Mouse (Mus musculus) myocyte (in vitro differentiated cells): ENCODE measurements around the gene Gga1.

Experiments used
- E2F4 ChIP-seq: IDR thresholded peaks from one replicate; pipeline ENCODE4 v1.6.1; 2011; ENCODE audit warnings: mild to moderate bottlenecking, control low read depth, moderate library complexity; ENCODE audit not compliant: insufficient read depth
- MAX ChIP-seq: IDR thresholded peaks from one replicate; pipeline ENCODE4 v1.6.1; 2011; ENCODE audit warnings: low read depth, mild to moderate bottlenecking, control low read depth
- MYOD1 ChIP-seq, 3 experiments: IDR thresholded peaks; one replicate each; pipeline ENCODE4 v1.6.1; 2011; ENCODE audit warnings: control low read depth in 2 of 3, low read depth in 2 of 3, mild to moderate bottlenecking in 2 of 3, moderate library complexity in 1 of 3; ENCODE audit not compliant: insufficient read length in 2 of 3, control insufficient read depth in 1 of 3
- MYOG ChIP-seq, 3 experiments: IDR thresholded peaks; one replicate each; pipeline ENCODE4 v1.6.1; 2011; ENCODE audit warnings: control low read depth in 2 of 3, low read depth in 2 of 3, mild to moderate bottlenecking in 2 of 3; ENCODE audit not compliant: insufficient read length in 2 of 3, control insufficient read depth in 1 of 3, insufficient read depth in 1 of 3
- POLR2A ChIP-seq: IDR thresholded peaks from one replicate; pipeline ENCODE4 v1.6.1; 2011; ENCODE audit warnings: low read depth, mild to moderate bottlenecking, control low read depth, moderate library complexity; ENCODE audit not compliant: insufficient read length
- REST ChIP-seq: IDR thresholded peaks from one replicate; pipeline ENCODE4 v1.6.1; 2011; ENCODE audit warnings: mild to moderate bottlenecking, control low read depth, moderate library complexity; ENCODE audit not compliant: insufficient read depth, insufficient read length
- TCF12 ChIP-seq: IDR thresholded peaks from one replicate; pipeline ENCODE4 v1.6.1; 2011; ENCODE audit warnings: mild to moderate bottlenecking, control low read depth; ENCODE audit not compliant: poor library complexity, insufficient read depth, severe bottlenecking
- TCF3 ChIP-seq: IDR thresholded peaks from one replicate; pipeline ENCODE4 v1.6.1; 2011; ENCODE audit warnings: low read depth, control low read depth; ENCODE audit not compliant: insufficient read length
- USF1 ChIP-seq: IDR thresholded peaks from one replicate; pipeline ENCODE4 v1.6.1; 2011; ENCODE audit warnings: low read depth, mild to moderate bottlenecking, control low read depth, moderate library complexity

DNA sequence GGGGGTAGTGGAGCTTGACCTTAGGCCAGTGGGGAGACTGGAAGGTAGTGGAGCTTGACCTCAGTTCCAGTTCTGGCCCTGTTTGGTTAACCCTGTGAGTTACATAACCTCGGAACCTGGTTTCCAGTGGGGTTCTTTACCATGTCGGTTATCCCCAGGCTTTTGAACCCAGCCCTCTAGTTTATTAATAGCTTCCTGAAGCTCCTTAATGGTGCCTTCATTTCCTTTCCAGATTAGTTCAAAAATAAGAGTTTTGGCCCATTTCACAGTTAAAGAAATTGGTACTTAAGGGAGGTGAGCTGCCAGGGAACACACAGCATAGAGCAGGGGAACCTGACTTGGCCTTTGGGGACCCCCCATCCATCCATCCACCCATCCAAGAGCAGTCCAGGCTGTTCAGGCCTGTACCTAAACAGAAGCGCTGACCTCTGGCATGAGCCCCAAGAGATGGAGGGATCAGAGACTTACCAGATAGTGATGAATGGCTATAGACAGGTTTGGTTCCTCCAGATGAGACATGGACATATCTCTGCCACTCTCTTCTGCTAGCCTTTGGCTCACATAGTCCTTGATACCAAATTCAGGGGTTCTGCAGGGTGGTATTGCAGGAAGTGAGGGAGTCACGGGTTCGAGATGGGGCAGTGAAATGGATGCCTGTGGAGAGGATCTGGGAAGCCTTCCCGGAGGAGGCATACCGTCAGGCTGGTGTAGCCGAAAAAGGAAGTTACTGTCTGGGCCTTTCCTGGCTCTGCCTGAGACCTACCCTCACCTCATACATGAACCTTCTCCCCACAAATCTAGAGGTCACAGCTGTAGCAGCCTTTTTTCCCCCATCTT is 38.1 kb downstream of the Gga1 start:
- no peak for TF ChIP-seq MYOD1 (IDR thresholded peaks at IDR 0.05; ENCODE audit: control insufficient read depth in 1 of 3, insufficient read length in 2 of 3, low read depth in 2 of 3)
- no peak for TF ChIP-seq E2F4
- TF ChIP-seq POLR2A, result no peak
- no peak for TF ChIP-seq TCF3
- no peak for TF ChIP-seq USF1
- no peak for TF ChIP-seq MAX
- TF ChIP-seq MYOG (IDR thresholded peaks at IDR 0.05; ENCODE audit: control insufficient read depth in 1 of 3, insufficient read depth in 1 of 3, insufficient read length in 2 of 3, low read depth in 2 of 3), result no peak
- TF ChIP-seq TCF12, result no peak
- TF ChIP-seq REST, result no peak
